Mouse (Mus musculus): Measurements from ENCODE around the gene Nt5dc3.

Nt5dc3 gene

DNA sequence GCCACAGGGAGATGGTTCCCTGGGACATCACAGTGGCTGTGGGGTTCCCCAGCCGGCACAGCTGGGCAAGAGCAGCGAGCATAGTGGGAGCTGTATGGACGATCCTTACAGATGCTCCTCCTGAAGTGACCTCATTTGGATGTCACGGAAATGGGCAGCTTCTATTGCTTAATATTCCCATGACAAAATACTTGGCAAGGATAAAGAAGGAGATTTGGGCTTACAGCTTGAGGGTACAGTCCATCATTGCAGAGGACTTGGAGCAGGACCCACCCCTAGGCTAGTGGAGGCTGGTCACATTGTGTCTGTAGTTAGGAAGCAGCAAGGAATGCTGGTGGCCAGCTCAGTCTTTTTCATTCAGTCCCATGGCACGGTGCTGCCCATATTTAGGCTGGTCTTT is 31.8 kb downstream of the Nt5dc3 start:
- intact Hi-C loops (cut with DNase I), result no loop called here

DNA sequence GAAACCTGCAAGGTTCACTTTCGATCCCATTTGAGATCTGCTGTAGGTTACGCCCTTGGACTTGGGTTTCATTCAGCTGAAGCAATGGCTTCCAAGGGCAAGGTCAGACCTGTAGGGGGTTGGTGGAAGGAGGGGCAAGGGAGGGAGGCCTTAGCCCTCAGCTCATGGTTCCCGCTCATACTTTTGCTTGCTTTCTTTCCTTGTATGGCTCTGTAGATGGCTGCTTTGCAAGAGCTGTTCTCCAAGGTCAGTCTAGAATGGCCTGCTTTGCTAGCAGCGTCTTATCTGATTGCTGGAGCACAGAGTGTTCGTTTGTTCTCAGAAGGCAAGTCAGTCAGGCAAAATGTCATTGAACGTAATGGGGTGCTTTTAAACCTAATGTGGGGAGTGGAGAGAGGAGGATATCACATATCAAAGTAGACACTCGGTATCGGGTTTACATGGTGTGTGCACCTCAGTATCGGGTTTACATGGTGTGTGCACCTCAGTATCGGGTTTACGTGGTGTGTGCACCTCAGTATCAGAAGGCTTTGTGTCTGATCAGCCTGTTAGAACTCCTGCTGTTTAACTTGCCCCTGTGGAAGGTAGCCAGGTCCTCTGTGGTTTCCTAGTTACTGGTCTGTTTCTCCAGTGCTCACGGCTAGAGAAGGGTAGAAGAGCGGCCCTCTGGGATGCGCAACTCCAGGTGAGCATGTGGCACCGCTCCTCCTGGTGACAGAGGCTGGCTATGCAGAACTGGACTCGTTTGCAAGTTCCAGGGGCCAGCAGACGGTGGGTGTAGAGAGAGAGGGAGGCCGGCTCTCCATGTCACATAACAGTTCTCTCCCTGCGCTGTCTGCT is 35.7 kb downstream of the Nt5dc3 start:
- intact Hi-C loops (cut with DNase I), result loop anchor here (5.0 kb wide), 1 partner anchor 37 kb away; the partner anchor contains the start of gene Nt5dc3

DNA sequence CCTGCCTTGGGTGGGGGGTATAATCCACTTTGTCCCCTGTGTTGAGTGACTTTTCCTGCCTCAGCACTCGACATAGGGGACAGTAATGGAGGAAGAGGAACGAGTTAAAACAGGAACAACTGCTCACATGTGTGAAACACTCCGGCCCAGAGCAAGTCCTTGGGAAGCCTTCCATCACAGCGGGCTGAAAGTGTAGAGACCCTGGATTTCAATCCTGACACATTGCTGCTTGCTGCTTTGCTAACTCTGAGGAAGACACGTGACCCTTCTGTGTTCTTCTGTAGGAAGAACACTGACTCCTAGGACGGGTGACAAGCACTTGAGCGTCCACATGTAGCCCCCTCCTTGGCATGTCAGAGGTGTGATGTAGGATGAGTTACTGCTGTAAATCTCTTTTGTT is 36.3 kb downstream of the Nt5dc3 start:
- intact Hi-C loops (cut with DNase I), result loop anchor here (5.0 kb wide), 1 partner anchor 38 kb away; the partner anchor contains the start of gene Nt5dc3

DNA sequence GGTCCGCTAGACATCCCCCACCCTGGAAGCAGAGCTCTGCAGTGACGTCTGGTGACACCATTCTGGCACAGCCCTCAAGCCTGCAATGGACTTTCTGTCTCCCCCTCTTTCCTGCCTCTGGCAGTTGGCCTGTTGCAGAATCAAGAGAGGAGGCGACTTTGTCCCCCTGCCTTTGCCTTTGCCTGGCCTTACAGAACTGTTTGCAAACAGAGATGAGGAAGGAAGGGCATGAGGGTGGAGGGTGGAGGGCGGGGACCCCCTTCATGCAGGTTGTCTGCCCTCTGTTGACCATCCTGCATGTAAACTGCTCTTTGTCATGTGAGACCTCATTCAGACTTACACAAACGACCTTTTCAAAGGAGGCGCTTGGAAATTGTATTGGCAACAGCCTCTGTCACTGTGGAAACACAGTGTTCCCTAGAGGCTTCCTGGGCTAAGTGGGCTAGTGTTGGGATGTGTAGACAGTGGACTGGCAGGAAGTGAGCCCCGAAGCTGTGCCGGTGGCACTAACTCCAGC is 40.9 kb downstream of the Nt5dc3 start:
- intact Hi-C loops (cut with DNase I), result loop anchor here (5.0 kb wide), 1 partner anchor 42 kb away; the partner anchor contains the start of gene Nt5dc3

DNA sequence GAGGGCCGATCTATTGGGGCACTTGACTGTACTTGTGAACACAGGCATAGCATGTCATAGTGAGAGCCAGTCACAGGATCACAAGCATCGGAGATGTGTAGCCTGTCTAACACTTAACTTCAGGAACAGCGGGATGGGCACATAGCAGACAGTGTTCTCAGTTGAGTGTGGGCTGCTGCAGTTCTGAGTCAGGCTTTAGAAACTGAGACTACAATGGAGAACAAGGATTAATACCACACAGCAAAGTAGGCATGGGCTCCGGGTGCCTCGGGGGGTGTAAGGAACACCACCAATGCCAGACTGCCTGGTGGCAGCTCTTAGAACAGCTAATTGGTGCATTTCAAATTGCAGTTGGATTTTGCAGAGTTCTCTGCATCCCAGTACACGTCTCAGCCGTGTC is 42.2 kb downstream of the Nt5dc3 start:
- intact Hi-C loops (cut with DNase I), result no loop called here

- intact Hi-C loops (cut with DNase I), result no loop called here
Observed at GRCm38 (mm10) chr10:86824093-86824492, 45.3 kb downstream of the Nt5dc3 start.

- intact Hi-C loops (cut with DNase I), result no loop called here
Observed at GRCm38 (mm10) chr10:86824871-86825270, 46.1 kb downstream of the Nt5dc3 start.

GRCm38 (mm10) chr10:86825871-86826522 is 47.2 kb downstream of the Nt5dc3 start:
- intact Hi-C loops (cut with DNase I), result no loop called here

DNA sequence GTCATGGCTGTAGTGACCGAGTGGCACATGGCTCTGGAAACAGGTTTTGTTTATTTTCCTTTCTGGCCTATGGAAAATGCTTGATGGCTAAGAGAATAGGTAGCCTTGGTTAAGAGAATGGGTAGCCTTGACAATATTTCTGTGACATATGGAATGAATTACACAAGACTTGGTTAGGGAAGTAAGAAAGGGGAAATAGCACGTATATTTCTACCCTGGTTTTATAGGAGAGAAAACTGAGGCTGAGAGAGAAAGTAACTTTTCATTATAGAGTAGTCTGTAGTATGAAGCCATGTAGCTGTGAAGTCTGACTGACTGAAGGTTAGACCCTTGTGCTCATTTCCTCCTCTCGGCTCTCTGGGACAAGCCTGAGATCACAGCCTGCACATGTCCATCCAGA is 48.1 kb downstream of the Nt5dc3 start:
- intact Hi-C loops (cut with DNase I), result no loop called here

DNA sequence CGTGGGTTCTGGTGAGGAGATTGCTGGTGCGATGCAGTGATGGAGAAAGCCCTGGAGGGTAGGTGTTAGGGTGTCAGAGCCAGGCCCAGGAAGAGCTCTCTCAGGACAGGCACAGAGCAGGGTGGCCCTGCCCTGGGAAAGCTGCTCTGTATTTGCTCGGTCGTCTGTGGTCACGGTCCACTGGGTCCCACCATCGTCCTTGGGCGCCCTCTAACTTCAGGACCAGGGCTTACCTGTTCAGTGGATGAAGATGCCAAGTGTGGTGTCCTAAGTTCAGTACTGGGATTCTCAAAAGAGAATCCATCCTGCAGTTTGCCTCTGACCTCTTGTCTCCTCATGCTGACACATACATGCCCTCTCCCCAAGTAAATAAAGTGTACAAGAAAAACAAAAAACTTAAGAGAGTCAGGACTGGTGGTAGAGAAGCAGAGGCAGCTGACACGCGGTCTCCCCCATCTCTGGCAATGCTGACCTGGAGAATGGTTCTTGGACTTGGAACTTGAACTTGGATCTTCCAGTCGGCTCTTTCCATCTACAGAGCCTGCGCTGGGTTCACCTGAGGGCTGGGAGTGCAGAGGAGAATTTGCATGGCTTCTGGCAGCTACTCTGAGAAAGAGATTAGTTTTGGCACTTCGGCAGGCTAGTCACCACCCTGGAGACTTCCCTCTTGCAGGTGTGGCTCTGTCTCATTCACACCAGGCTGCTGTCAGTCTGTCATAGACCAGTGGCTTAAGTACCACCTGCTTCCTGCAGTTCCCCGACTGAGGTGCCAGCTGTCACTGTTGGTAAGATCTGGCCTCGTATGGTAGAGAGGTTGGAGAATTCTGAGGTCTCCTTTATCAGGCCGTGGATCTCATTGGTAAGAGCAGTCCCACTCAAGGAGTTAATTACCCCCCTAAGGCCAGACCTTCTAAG is 49.7 kb downstream of the Nt5dc3 start:
- intact Hi-C loops (cut with DNase I), result no loop called here

- intact Hi-C loops (cut with DNase I), result no loop called here
Observed at GRCm38 (mm10) chr10:86829515-86829914, 50.7 kb downstream of the Nt5dc3 start.

DNA sequence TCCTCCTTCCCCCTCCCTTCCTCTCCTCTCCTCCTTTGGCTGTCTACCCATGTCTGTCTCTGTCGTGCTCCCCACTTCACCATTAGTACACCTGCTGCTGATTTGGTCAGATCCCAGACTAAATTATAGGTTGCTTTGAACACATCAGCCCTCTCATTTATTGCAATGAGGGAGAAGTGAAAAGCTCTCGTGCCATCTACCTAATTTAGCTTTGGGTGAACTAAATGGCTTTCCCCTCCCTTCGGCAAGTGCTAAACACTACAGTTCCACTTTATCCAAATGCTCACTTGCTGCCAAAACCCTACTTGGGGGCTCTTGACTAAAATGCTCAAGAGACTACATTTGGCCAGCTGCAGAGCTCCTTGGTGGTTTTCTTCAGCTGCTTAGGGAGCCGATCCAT is 58.0 kb downstream of the Nt5dc3 start:
- intact Hi-C loops (cut with DNase I), result no loop called here

GRCm38 (mm10) chr10:86838827-86839226 is 60.0 kb downstream of the Nt5dc3 start:
- intact Hi-C loops (cut with DNase I), result no loop called here

- intact Hi-C loops (cut with DNase I), result no loop called here
Observed at GRCm38 (mm10) chr10:86842659-86843058, 63.9 kb downstream of the Nt5dc3 start.

DNA sequence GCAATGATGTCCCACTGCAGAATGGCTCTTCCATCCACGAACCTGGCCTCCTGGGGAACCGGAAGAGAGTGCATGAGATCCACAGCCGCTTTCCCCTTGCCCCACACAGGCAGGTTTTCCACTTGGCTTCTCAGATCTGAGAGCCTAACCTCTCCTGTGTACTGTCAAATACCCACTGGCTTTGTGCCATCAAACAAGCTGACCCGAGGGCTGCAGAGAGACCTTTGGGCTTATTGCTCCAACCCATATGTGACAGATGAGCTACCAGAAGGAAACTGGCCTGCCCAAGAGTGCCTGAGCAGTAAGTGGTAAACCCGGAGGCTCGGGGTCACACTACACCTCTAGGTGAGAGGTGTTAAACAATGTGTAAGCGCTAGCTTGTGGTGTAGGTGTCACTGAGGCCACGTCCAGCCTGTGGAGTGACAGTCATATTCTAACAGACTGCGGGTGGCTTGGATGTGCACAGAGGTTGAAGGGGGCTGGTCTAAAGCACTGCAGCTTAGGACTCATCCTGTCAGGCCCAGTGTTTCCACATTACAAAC is 68.2 kb downstream of the Nt5dc3 start:
- intact Hi-C loops (cut with DNase I), result no loop called here

DNA sequence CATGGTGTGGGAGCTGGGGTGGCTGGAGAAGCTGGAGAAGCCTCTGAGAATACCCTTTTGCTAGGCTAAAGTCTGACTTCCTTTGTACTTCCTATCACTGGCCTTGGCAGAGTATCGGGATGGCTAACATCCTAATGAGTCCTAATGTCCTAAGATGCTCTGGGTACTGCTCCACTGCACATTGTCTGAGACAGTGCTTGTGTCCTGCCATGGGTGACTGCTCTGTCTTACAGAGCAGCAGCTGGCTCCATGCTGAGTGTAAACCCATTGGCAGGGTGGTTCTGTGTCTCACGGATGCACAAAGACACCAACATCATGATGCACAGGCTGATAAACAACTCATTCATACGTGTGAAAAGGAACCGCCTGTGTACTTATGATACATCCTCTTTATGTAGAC is 70.3 kb downstream of the Nt5dc3 start:
- intact Hi-C loops (cut with DNase I), result no loop called here

DNA sequence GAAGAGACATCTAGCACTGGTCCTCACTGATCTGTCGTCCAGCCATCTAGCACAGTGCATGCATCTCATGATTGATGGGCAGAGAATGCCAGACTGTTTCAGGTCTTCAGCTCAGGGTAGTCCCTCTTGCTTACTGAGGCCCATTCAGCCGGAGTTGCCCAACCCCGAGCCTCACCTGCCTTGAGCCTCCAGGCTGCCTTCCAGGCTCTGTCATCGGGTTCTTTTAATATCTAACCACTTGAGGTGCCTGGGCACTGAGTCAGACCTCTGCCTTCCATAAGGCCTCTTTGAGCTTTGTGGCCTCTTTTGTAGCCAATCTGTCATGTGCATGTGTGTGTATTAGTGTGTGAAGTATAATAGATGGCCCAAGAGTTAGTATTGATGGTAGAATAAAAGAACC is 70.7 kb downstream of the Nt5dc3 start:
- intact Hi-C loops (cut with DNase I), result no loop called here

DNA sequence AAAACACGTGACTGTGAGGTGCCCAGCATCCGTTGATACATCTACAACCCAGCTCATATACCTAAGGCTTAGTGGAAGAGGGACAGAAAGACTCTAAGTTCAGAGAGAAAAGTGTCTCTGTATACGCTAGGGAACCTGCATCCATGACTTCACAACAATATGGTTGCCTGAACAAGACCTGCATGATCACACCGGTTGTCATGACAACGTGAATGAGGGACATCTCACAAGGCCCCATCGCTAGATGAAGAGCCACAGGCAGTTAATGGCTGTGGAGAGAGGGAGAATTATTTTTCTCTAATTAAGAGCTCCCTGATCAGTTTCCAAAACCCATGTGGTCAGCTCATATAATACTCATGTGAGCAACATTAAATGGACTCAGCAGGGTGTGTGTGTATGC is 73.4 kb downstream of the Nt5dc3 start:
- intact Hi-C loops (cut with DNase I), result no loop called here

DNA sequence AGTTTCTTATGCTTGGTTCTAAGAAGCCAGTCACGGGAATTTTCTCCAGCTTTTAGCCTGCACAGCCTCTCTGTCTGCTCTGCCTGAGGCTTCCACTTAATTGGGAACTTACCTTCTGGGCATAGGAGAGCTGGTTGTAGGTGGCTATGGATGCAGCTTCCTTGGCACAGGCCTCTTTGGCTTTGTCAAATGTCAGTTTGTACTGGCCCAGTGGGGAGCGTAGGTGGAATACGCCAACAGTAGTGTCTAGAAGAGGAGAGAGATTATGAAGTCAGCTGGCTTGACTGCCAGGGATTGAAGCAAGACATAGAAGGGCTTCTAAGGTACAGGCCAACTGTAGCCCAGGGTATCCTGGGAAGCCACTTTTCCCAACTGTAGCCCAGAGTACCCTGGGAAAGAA is 74.6 kb downstream of the Nt5dc3 start:
- intact Hi-C loops (cut with DNase I), result no loop called here

DNA sequence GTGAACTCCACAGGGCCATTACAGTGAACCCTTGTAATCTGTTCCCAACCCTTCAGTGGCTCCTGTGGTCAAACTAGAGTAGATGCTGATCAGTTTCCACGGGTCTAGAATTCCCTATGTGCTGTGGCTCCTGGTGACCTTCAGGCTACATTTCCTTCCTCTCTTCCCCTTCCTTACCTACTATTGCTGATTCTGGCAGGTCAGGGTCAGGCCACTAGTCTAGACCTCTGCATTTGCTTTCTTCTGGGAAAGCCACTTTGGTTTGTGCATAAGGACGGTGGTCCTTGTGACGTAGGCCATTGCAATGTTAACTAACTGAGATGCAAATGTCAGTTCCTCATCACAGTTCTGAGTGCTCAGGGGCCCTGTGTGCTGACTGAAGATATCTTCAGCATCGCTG is 81.6 kb downstream of the Nt5dc3 start:
- intact Hi-C loops (cut with DNase I), result no loop called here

DNA sequence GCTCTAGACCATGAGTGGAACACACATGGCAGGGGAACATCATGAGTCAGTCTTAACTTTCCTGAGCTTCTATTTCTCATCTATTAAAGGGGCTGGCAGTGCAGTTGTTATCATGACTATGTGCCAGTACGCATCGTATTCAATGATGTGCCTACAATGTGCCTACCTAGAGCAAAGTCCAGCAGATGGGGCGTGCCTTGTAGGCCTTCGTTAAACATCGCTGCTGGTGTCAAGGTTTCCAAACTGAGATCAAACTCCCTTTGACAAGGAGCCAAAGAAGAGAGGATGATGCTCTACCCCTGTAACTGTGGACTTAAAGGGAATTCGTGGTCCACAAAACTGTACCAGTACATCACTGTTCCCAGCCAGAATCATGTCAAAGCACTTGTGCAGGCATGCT is 83.7 kb downstream of the Nt5dc3 start:
- intact Hi-C loops (cut with DNase I), result no loop called here
